Mouse (Mus musculus) stomach, postnatal 0 days (tissue): Measurements from ENCODE around the gene Slc38a1.

Experiments used
- CTCF ChIP-seq: IDR thresholded peaks from 2 replicates; pipeline ENCODE4 v1.5.1; 2016; ENCODE audit warnings: antibody characterized with exemption, low read depth, mild to moderate bottlenecking, moderate library complexity
- EP300 ChIP-seq: optimal IDR thresholded peaks from 2 replicates; pipeline ENCODE3; 2016; ENCODE audit warnings: antibody characterized with exemption

DNA sequence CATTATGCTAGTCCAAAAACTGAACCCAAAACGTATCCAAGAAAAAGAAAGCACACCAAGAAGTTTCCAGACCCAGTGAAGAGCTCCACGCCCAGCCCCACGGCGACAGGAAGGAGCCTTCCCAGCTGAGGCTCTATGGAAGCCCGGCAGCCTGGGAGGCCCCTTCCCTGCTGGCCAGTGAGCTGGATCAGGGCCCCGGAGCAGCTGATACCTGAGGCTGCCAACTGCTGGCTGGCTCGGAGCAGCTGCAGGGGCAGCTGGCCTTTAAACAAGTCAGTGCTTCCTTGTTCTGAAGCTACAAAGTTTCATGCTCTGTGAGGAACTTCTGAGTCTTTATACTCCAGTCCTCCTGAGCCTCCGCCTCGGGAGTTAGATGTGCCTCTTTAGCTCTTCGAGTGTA, 38.4 kb downstream of the Slc38a1 start:
- no peak for TF ChIP-seq EP300
- 0 out of 2 replicates have a peak, but pooled peaks have one; percentile 4 for TF ChIP-seq CTCF
